Mouse (Mus musculus): ENCODE data around the gene Rexo1. TPM values are rescaled to one million over a fixed set of nuclear protein-coding genes. Genes with fewer than 3 reads are reported as not detected.

Rexo1 gene
- polyA plus RNA-seq (2012; rRNA removed): 78.0 and 95.1 TPM in 2 replicates

GRCm38 (mm10) chr10:80561116-80561944, at the start of gene Rexo1:
Rexo1 (minus strand) TSS chr10:80561560.
- peak; percentile 83 for TF ChIP-seq CTCF (IDR thresholded peaks at IDR 0.05; ENCODE audit: extremely low read depth, insufficient read depth, insufficient read length, insufficient replicate concordance)
- no peak; the same call in 1 of the 2 replicates for TF ChIP-seq POLR2A (IDR thresholded peaks at IDR 0.05; ENCODE audit: low read depth, low read length)
- WGBS: under 1% methylated on average over 72 of the region's 72 CpGs
- H3K4me3 ChIP-seq (ENCODE audit: extremely low read depth, insufficient read depth, insufficient read length): peak within 1 kb of the TSS; percentile 96
- peak; percentile 93 to 95 for DNase-seq (ENCODE audit: low read depth in 1 of 2, low spot score in 2 of 2)
- H3K4me1 ChIP-seq (ENCODE audit: control insufficient read depth, insufficient read depth, insufficient read length): peaks cover 9% of the 10 kb centered on the region; the same call in 1 of the 2 replicates
- no peaks in the 10 kb centered on the region for H3K27me3 ChIP-seq (ENCODE audit: control insufficient read depth, insufficient read depth, low read length)
- peak within 1 kb of the TSS; percentile 89 for H3K27ac ChIP-seq (ENCODE audit: insufficient read depth, low read length)
- no peaks in the 10 kb centered on the region; the same call in 1 of the 2 replicates for H3K36me3 ChIP-seq (ENCODE audit: control insufficient read depth, insufficient read depth, low read length)

- 23% methylated on average over 4 of the region's 4 CpGs for WGBS
- Histone ChIP-seq H3K4me3 (ENCODE audit: extremely low read depth, insufficient read depth, insufficient read length) (no peak overlapping the region), H3K27ac (ENCODE audit: insufficient read depth, low read length) (peak overlapping the region; percentile 83)
Observed at GRCm38 (mm10) chr10:80611024-80611423, 49.7 kb upstream of the Rexo1 start.

GRCm38 (mm10) chr10:80610116-80610785, 48.9 kb upstream of the Rexo1 start:
- no peak overlapping the region for H3K4me3 ChIP-seq (ENCODE audit: extremely low read depth, insufficient read depth, insufficient read length)
- H3K27ac ChIP-seq (ENCODE audit: insufficient read depth, low read length): peak overlapping the region; percentile 83
- 54% methylated on average over 9 of the region's 9 CpGs for whole genome bisulfite sequencing
- no peak for DNase-seq (ENCODE audit: low read depth in 1 of 2, low spot score in 2 of 2)
- H3K4me1 ChIP-seq (ENCODE audit: control insufficient read depth, insufficient read depth, insufficient read length): peaks cover 53% of the 10 kb centered on the region
- peaks cover 23% of the 10 kb centered on the region for H3K36me3 ChIP-seq (ENCODE audit: control insufficient read depth, insufficient read depth, low read length)
- no peaks in the 10 kb centered on the region for H3K27me3 ChIP-seq (ENCODE audit: control insufficient read depth, insufficient read depth, low read length)
- TF ChIP-seq CTCF (IDR thresholded peaks at IDR 0.05; ENCODE audit: extremely low read depth, insufficient read depth, insufficient read length, insufficient replicate concordance): no peak
- no peak for TF ChIP-seq POLR2A (IDR thresholded peaks at IDR 0.05; ENCODE audit: low read depth, low read length)

More at GRCm38 (mm10) chr10:80611024-80611423, 49.7 kb upstream of the Rexo1 start:
- peak in 1 of 2 experiments; percentile 69 for DNase-seq (ENCODE audit: low read depth in 1 of 2, low spot score in 2 of 2)
- Histone ChIP-seq H3K27me3 (ENCODE audit: control insufficient read depth, insufficient read depth, low read length) (no peaks in the 10 kb centered on the region), H3K36me3 (ENCODE audit: control insufficient read depth, insufficient read depth, low read length) (peaks cover 28% of the 10 kb centered on the region), H3K4me1 (ENCODE audit: control insufficient read depth, insufficient read depth, insufficient read length) (peaks cover 53% of the 10 kb centered on the region)
- TF ChIP-seq POLR2A (IDR thresholded peaks at IDR 0.05; ENCODE audit: low read depth, low read length) (no peak), CTCF (IDR thresholded peaks at IDR 0.05; ENCODE audit: extremely low read depth, insufficient read depth, insufficient read length, insufficient replicate concordance) (peak; percentile 73; the same call in 1 of the 2 replicates)

- H3K27me3 ChIP-seq (ENCODE audit: control insufficient read depth, insufficient read depth, low read length): no peaks in the 10 kb centered on the region
- peaks cover 60% of the 10 kb centered on the region for H3K4me1 ChIP-seq (ENCODE audit: control insufficient read depth, insufficient read depth, insufficient read length)
- peak overlapping the region; percentile 83 for H3K27ac ChIP-seq (ENCODE audit: insufficient read depth, low read length)
- H3K4me3 ChIP-seq (ENCODE audit: extremely low read depth, insufficient read depth, insufficient read length): no peak overlapping the region
- peaks cover 17% of the 10 kb centered on the region for H3K36me3 ChIP-seq (ENCODE audit: control insufficient read depth, insufficient read depth, low read length)
- WGBS: 91% methylated on average over 10 of the region's 10 CpGs
- no peak for DNase-seq (ENCODE audit: low read depth in 1 of 2, low spot score in 2 of 2)
- TF ChIP-seq POLR2A (IDR thresholded peaks at IDR 0.05; ENCODE audit: low read depth, low read length) (no peak), CTCF (IDR thresholded peaks at IDR 0.05; ENCODE audit: extremely low read depth, insufficient read depth, insufficient read length, insufficient replicate concordance) (no peak)
Observed at GRCm38 (mm10) chr10:80609269-80609924, 48.0 kb upstream of the Rexo1 start.

GRCm38 (mm10) chr10:80608435-80608834, 47.1 kb upstream of the Rexo1 start:
- no peak overlapping the region for H3K4me3 ChIP-seq (ENCODE audit: extremely low read depth, insufficient read depth, insufficient read length)
- TF ChIP-seq POLR2A (IDR thresholded peaks at IDR 0.05; ENCODE audit: low read depth, low read length) (no peak), CTCF (IDR thresholded peaks at IDR 0.05; ENCODE audit: extremely low read depth, insufficient read depth, insufficient read length, insufficient replicate concordance) (no peak)
- DNase-seq (ENCODE audit: low read depth in 1 of 2, low spot score in 2 of 2): no peak
- peaks cover 17% of the 10 kb centered on the region for H3K36me3 ChIP-seq (ENCODE audit: control insufficient read depth, insufficient read depth, low read length)
- peak overlapping the region; percentile 21 for H3K27ac ChIP-seq (ENCODE audit: insufficient read depth, low read length)
- H3K4me1 ChIP-seq (ENCODE audit: control insufficient read depth, insufficient read depth, insufficient read length): peaks cover 63% of the 10 kb centered on the region
- 90% methylated on average over 3 of the region's 3 CpGs for WGBS
- H3K27me3 ChIP-seq (ENCODE audit: control insufficient read depth, insufficient read depth, low read length): no peaks in the 10 kb centered on the region

- 93% methylated on average over 34 of the region's 34 CpGs for WGBS
Observed at GRCm38 (mm10) chr10:80606737-80607350, 45.5 kb upstream of the Rexo1 start.

More at GRCm38 (mm10) chr10:80606737-80607350, 45.5 kb upstream of the Rexo1 start:
- no peak for DNase-seq (ENCODE audit: low read depth in 1 of 2, low spot score in 2 of 2)
- Histone ChIP-seq H3K27me3 (ENCODE audit: control insufficient read depth, insufficient read depth, low read length) (no peaks in the 10 kb centered on the region), H3K4me3 (ENCODE audit: extremely low read depth, insufficient read depth, insufficient read length) (no peak overlapping the region), H3K36me3 (ENCODE audit: control insufficient read depth, insufficient read depth, low read length) (peaks cover 17% of the 10 kb centered on the region), H3K27ac (ENCODE audit: insufficient read depth, low read length) (peak overlapping the region; percentile 39; the same call in 1 of the 2 replicates), H3K4me1 (ENCODE audit: control insufficient read depth, insufficient read depth, insufficient read length) (peaks cover 60% of the 10 kb centered on the region)
- no peak for TF ChIP-seq POLR2A (IDR thresholded peaks at IDR 0.05; ENCODE audit: low read depth, low read length)
- TF ChIP-seq CTCF (IDR thresholded peaks at IDR 0.05; ENCODE audit: extremely low read depth, insufficient read depth, insufficient read length, insufficient replicate concordance): no peak
